Mouse (Mus musculus) thymus, adult 2 months (tissue): ENCODE data around the gene Gabrr3.

Source experiments
- CTCF ChIP-seq: fragments of 200-500 bp; IDR thresholded peaks from 2 replicates; pipeline ENCODE4 v1.5.1; 2012; ENCODE audit warnings: mild to moderate bottlenecking, control low read depth, low read length, moderate library complexity, borderline replicate concordance; ENCODE audit not compliant: control insufficient read depth, poor library complexity, insufficient read depth; ENCODE audit errors: extremely low read depth
- POLR2A ChIP-seq: fragments of 200-500 bp; IDR thresholded peaks from 2 replicates; pipeline ENCODE4 v1.6.1; 2012; ENCODE audit warnings: mild to moderate bottlenecking, low read length, control low read depth, moderate library complexity; ENCODE audit not compliant: control insufficient read depth, poor library complexity, insufficient read depth; ENCODE audit errors: extremely low read depth

DNA sequence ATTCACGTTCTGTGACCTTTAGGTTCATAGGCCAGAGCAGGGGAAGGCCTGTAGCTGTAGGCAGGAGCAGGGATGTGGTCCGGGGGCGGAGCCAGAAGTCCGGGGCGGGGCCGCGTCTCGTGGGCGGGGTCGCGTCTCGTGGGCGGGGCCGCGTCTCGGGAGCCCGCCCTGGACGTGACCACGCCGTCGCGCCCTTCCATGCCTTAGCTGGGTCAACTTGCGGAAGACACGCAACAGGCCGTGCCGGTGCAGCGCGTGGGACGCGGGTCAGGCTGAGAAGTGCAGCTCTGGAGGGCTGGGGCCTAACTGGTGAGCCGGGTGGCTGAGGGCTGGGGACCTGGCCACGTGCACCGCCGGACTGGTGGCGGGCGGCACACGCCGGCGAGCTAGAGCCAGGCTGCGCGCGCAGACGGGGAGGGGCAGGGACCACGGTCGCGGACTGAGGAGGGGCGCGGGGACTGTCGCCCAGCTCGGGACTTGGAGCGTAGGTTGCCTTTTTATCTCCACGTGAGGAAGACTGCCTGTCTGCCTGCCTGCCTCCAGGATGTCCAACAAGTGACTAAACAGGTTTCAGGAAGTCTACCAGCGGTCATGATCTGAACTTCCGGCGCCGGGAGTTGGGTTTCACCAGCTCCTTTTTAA is 64.6 kb downstream of the Gabrr3 start, which contains the start of gene Riox2:
- peak; percentile 45; the same call in 1 of the 2 replicates for TF ChIP-seq CTCF
- TF ChIP-seq POLR2A, result peak; percentile 39; the same call in 1 of the 2 replicates
